Mouse (Mus musculus) neural tube, embryonic 12.5 days (tissue): ENCODE results near the gene Rps5. TPM values are rescaled to one million over a fixed set of nuclear protein-coding genes. Genes with fewer than 3 reads are reported as not detected.
"Not testable (repeated sequence)": the region's sequence is repeated elsewhere in the genome, so short reads cannot be mapped to it uniquely, and the experiment has no call there.

Source experiments
- ATAC-seq: fragments of 200-750 bp; cut with Nextera tagmentation; 2 replicates; pipeline ENCODE4 v1.8.0; 2017; ENCODE audit warnings: low read depth, mild to moderate bottlenecking, moderate TSS enrichment, moderate library complexity; ENCODE audit not compliant: low FRiP score
- H3K27ac ChIP-seq: fragments of 300-500 bp; sonication (generic); 2 replicates; pipeline ENCODE4 v1.5.1; 2016
- H3K27me3 ChIP-seq: fragments of 300-500 bp; sonication (generic); replicated peaks from 2 replicates; pipeline ENCODE4 v1.6.1; 2016; ENCODE audit warnings: mild to moderate bottlenecking
- H3K36me3 ChIP-seq: fragments of 300-500 bp; sonication (generic); 2 replicates; pipeline ENCODE4 v1.6.1; 2016; ENCODE audit warnings: mild to moderate bottlenecking
- H3K4me1 ChIP-seq: fragments of 300-500 bp; sonication (generic); 2 replicates; pipeline ENCODE4 v1.6.1; 2016
- H3K4me2 ChIP-seq: fragments of 300-500 bp; sonication (generic); replicated peaks from 2 replicates; pipeline ENCODE4 v1.6.1; 2016; ENCODE audit warnings: mild to moderate bottlenecking
- H3K4me3 ChIP-seq: fragments of 300-500 bp; sonication (generic); 2 replicates; pipeline ENCODE4 v1.5.1; 2016
- H3K9ac ChIP-seq: fragments of 300-500 bp; sonication (generic); 2 replicates; pipeline ENCODE4 v1.6.1; 2016; ENCODE audit warnings: mild to moderate bottlenecking
- H3K9me3 ChIP-seq: fragments of 300-500 bp; sonication (generic); 2 replicates; pipeline ENCODE4 v1.6.1; 2016; ENCODE audit warnings: mild to moderate bottlenecking
- WGBS: fragments of 180-500 bp; shearing (Covaris S2); methylation state at CpG from one replicate; pipeline ENCODE4 v1.1.7; 2016; 5-methylcytosine and 5-hydroxymethylcytosine counted together
- polyA plus RNA-seq: library from polyadenylated mRNA; unstranded; fragments of >200 nt; fragmentation: Nextera tagmentation; extraction: Ambion mirVana; gene quantifications from 2 replicates; pipeline ENCODE4 v1.2.1, GENCODE M21; 2016

Gene Rps5
- polyA plus RNA-seq, 1 experiment from 2014 or later, result 583 TPM

- Histone ChIP-seq H3K36me3 (0 out of 2 replicates have a peak, but pooled peaks cover 3% of the 10 kb centered on the region), H3K9ac (no peak overlapping the region), H3K9me3 (no peaks in the 10 kb centered on the region), H3K27ac (no peak overlapping the region), H3K4me2 (no peak overlapping the region), H3K4me1 (no peaks in the 10 kb centered on the region), H3K27me3 (no peaks in the 10 kb centered on the region), H3K4me3 (no peak overlapping the region)
- 83% methylated on average over 3 of the region's 3 CpGs for WGBS
- ATAC-seq, result no peak
Measured at GRCm38 (mm10) chr7:12934808-12935207, 12.7 kb downstream of the Rps5 start.

GRCm38 (mm10) chr7:12937254-12937803 lies 15.2 kb downstream of the Rps5 start:
- H3K27ac ChIP-seq, H3K36me3 ChIP-seq: not testable (repeated sequence)
- 86% methylated on average over 4 of the region's 4 CpGs for WGBS

DNA sequence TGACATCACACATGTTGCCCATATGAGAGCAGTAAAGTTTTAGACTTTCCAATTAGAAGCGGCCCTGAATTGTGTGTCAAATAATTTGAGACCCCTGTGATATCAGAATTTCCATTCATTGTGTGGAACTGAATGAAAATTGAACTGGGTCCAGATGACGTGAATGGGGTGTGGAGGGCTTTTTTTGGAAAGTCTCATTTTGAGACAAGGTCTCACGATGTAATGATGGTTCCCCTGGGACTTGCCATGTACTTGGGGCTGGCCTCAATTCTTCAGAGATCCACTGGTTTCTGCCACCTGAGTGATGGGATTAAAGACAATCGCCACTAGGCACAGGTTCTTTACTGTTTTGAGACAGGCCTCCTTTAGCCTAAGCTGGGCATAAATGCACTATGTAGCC lies 18.5 kb downstream of the Rps5 start:
- Histone ChIP-seq H3K9ac (no peak overlapping the region), H3K4me1 (no peaks in the 10 kb centered on the region), H3K27me3 (no peaks in the 10 kb centered on the region), H3K27ac (no peak overlapping the region), H3K36me3 (no peaks in the 10 kb centered on the region), H3K9me3 (no peaks in the 10 kb centered on the region), H3K4me3 (no peak overlapping the region), H3K4me2 (no peak overlapping the region)
- WGBS, result 88% methylated on average over 4 of the region's 4 CpGs
- no peak for ATAC-seq

More at GRCm38 (mm10) chr7:12937254-12937803, 15.2 kb downstream of the Rps5 start:
- H3K4me2 ChIP-seq, H3K27me3 ChIP-seq, H3K4me1 ChIP-seq, H3K4me3 ChIP-seq, H3K9me3 ChIP-seq, H3K9ac ChIP-seq, ATAC-seq: not testable (repeated sequence)

DNA sequence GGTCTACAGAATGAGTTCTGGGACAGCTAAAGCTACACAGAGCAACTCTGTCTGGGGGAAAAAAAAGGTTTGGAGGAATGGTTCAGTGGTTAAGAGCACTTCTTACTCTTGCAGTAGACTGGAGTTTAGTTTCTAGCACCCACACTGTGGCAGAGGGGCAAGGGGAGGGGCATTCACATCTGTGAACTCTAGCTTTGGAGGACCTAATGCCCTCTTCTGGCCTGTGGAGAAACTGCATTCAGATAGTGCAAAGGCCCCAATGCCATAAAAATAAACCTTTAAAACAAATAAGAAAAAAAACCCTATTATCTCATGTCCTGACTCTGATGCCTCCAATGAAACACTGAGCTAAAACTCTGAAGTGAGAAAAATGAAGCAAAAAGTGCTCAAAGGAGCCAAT lies 21.4 kb downstream of the Rps5 start:
- no peak overlapping the region for H3K4me3 ChIP-seq
- no peak overlapping the region for H3K9ac ChIP-seq
- H3K9me3 ChIP-seq, result no peaks in the 10 kb centered on the region
- no peak overlapping the region for H3K4me2 ChIP-seq
- no peaks in the 10 kb centered on the region for H3K4me1 ChIP-seq
- H3K27ac ChIP-seq, result no peak overlapping the region
- no peaks in the 10 kb centered on the region for H3K27me3 ChIP-seq
- H3K36me3 ChIP-seq, result no peaks in the 10 kb centered on the region
- no peak for ATAC-seq

DNA sequence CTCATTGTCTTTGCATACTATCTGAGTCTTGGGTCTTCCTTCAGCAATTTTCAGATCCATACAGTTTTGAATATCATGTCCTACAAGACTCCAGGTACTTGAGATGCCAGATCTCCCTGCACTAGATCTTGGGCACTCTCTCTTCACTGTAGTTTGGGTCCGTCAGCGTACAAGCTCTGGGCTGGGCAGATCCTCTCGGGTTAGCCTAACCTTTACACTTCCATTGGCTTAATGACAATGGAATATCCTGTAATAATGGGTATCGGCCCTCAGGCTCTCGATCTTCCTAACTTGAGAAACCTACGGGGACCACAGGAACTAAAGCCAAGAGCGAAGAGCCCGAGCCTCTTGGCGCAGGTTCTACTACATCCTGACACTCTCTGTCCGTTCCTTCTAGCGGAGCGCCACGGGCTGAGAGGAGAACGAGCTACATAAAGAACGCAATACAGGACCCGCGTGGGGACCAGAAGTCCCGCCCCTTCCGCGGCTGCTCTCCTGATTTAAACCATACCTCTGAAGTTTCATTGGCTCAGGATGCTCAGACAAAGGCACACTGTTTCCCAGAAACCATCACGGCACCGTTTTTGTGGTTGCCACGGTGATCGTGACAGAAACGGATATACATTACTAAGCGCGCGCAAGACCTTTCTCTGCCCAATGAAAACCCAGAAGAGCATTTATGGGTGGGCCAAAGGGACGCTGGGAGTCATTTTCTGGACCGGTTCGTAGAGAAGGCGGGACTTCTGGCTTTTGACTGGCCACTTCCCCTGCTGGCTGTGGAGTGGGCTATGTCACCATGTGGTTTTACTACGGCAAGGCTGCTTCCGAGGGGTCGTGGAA lies 27.2 kb downstream of the Rps5 start:
- H3K27ac ChIP-seq, result peak overlapping the region; percentile 72
- no peaks in the 10 kb centered on the region for H3K36me3 ChIP-seq
- peak; percentile 97 for ATAC-seq
- H3K27me3 ChIP-seq, result no peaks in the 10 kb centered on the region
- peak overlapping the region; percentile 40 for H3K4me3 ChIP-seq
- WGBS, result 9% methylated on average over 35 of the region's 35 CpGs
- H3K4me2 ChIP-seq, result peak overlapping the region; percentile 84
- H3K9ac ChIP-seq, result peak overlapping the region; percentile 67
- H3K4me1 ChIP-seq, result peaks cover 7% of the 10 kb centered on the region
- H3K9me3 ChIP-seq, result no peaks in the 10 kb centered on the region

DNA sequence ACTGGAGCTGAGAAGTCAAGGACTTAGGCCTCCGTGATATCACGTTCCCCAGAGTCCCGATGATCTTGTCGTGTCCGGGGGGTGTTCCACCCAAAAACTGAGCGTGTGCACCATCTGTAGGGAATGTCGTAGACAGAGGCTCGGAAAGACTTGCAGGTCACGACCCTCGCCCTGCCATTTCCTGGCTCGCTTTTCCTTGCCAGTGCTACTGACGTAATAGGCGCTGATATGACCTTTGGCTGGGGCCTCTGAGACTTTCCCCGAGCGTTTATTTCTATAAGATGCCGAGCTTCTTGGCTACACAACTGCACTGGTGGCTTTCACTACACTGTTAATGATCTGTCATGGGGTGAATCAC lies 27.8 kb downstream of the Rps5 start:
- Histone ChIP-seq H3K36me3 (no peaks in the 10 kb centered on the region), H3K4me2 (peak overlapping the region; percentile 84), H3K4me3 (peak overlapping the region; percentile 40), H3K9ac (peak overlapping the region; percentile 67), H3K27me3 (no peaks in the 10 kb centered on the region), H3K9me3 (no peaks in the 10 kb centered on the region), H3K4me1 (peaks cover 7% of the 10 kb centered on the region), H3K27ac (0 out of 2 replicates have a peak overlapping the region, but pooled peaks have one; percentile 20)
- 8% methylated on average over 16 of the region's 16 CpGs for WGBS
- ATAC-seq, result no peak; the same call in 1 of the 2 replicates

DNA sequence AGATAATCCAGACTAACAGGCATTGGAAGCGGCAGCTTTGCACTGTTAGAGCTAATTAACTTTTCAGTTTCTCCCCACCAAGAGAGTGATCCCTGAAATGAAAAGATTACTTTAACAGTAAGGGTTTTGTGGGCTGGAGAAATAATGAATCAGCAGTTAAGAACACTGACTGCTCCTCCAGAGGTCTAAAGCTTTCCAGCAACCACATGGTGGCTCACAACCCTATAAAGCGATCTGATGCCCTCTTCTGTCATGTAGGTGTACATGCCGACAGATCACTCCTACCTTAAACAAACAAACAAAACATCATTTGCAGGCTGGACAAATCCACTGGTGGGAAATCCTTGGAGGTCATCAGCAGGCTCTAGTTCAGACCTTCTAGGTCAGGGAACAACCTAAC lies 32.8 kb downstream of the Rps5 start:
- H3K27ac ChIP-seq, result no peak overlapping the region
- no peaks in the 10 kb centered on the region for H3K27me3 ChIP-seq
- H3K4me1 ChIP-seq, result peaks cover 6% of the 10 kb centered on the region
- ATAC-seq, result no peak
- H3K9me3 ChIP-seq, result no peaks in the 10 kb centered on the region
- no peak overlapping the region for H3K9ac ChIP-seq
- 61% methylated on average over 3 of the region's 3 CpGs for WGBS
- H3K36me3 ChIP-seq, result no peaks in the 10 kb centered on the region
- no peak overlapping the region for H3K4me3 ChIP-seq
- no peak overlapping the region for H3K4me2 ChIP-seq

DNA sequence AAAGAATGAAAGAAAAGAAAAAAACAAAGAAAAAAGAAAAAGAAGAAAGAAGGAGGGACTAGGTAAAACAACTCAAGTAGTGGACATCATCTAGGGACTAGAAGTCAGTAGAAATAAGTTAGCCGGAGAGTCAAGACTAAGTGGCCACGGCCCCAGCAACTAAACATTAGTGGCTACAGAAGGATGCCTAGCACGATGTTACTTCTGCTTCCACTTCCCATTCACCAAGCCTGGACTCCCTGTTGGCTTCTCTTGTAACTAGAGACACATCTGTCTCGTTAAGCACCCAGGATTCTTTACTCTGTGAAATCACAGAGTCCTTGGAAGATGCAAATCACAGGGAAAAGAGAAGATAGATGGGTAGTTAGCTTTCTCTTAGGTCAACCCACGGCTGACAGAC lies 35.4 kb downstream of the Rps5 start:
- WGBS, result 76% methylated on average over 5 of the region's 5 CpGs
- Histone ChIP-seq H3K36me3 (no peaks in the 10 kb centered on the region), H3K27me3 (no peaks in the 10 kb centered on the region), H3K27ac (no peak overlapping the region), H3K4me3 (no peak overlapping the region), H3K9ac (no peak overlapping the region), H3K4me1 (no peaks in the 10 kb centered on the region), H3K9me3 (no peaks in the 10 kb centered on the region), H3K4me2 (no peak overlapping the region)
- ATAC-seq, result no peak

- Histone ChIP-seq H3K27ac (no peak overlapping the region), H3K9me3 (no peaks in the 10 kb centered on the region), H3K4me1 (no peaks in the 10 kb centered on the region), H3K36me3 (no peaks in the 10 kb centered on the region), H3K9ac (no peak overlapping the region), H3K4me2 (no peak overlapping the region), H3K4me3 (no peak overlapping the region), H3K27me3 (no peaks in the 10 kb centered on the region)
- ATAC-seq, result no peak
- WGBS, result 89% methylated on average over 4 of the region's 4 CpGs
Measured at GRCm38 (mm10) chr7:12958948-12959347, 36.9 kb downstream of the Rps5 start.

GRCm38 (mm10) chr7:12959718-12960117 lies 37.6 kb downstream of the Rps5 start:
- no peaks in the 10 kb centered on the region for H3K4me1 ChIP-seq
- 19% methylated on average over 4 of the region's 4 CpGs for WGBS
- H3K4me2 ChIP-seq, result no peak overlapping the region
- no peak overlapping the region for H3K27ac ChIP-seq
- H3K27me3 ChIP-seq, result no peaks in the 10 kb centered on the region
- no peak overlapping the region for H3K9ac ChIP-seq
- no peaks in the 10 kb centered on the region for H3K9me3 ChIP-seq
- ATAC-seq, result no peak
- H3K4me3 ChIP-seq, result no peak overlapping the region
- H3K36me3 ChIP-seq, result no peaks in the 10 kb centered on the region

GRCm38 (mm10) chr7:12961511-12962141 lies 39.5 kb downstream of the Rps5 start:
- WGBS, result 5% methylated on average over 29 of the region's 29 CpGs
- ATAC-seq, result peak; percentile 55
- H3K4me1 ChIP-seq, result peaks cover 10% of the 10 kb centered on the region

GRCm38 (mm10) chr7:12965678-12966091 lies 43.6 kb downstream of the Rps5 start, which contains the start of gene Zfp324:
Gene Zfp324 (plus strand): TSS chr7:12965838.
- Histone ChIP-seq H3K4me2 (peak within 1 kb of the TSS; percentile 96), H3K36me3 (peaks cover 21% of the 10 kb centered on the region), H3K9ac (peak within 1 kb of the TSS; percentile 88), H3K4me3 (peak within 1 kb of the TSS; percentile 89), H3K27me3 (no peaks in the 10 kb centered on the region), H3K4me1 (peaks cover 19% of the 10 kb centered on the region), H3K27ac (peak within 1 kb of the TSS; percentile 81), H3K9me3 (no peaks in the 10 kb centered on the region)
- WGBS, result under 1% methylated on average over 23 of the region's 23 CpGs
- peak; percentile 92 for ATAC-seq

More at GRCm38 (mm10) chr7:12961511-12962141, 39.5 kb downstream of the Rps5 start:
- Histone ChIP-seq H3K27me3 (no peaks in the 10 kb centered on the region), H3K36me3 (no peaks in the 10 kb centered on the region), H3K4me2 (peak overlapping the region; percentile 57), H3K27ac (0 out of 2 replicates have a peak overlapping the region, but pooled peaks have one; percentile 6), H3K9me3 (no peaks in the 10 kb centered on the region), H3K4me3 (peak overlapping the region; percentile 43), H3K9ac (peak overlapping the region; percentile 63)
